Mouse (Mus musculus) cerebellum, postnatal 25 days (tissue): ENCODE measurements at regions not wholly inside any gene's neighbourhood (a gene's known extent, or its start where the extent isn't known, plus 50 kb on each side); places are given as distances from the start of the nearest gene placed in this dataset.

Experiments used
- DNase-seq, 2 experiments: peaks; one replicate each; pipeline ENCODE4 v3.0.0; 2021; ENCODE audit warnings: mixed read lengths in 2 of 2

- DNase-seq: peak in 1 of 2 experiments; percentile 16
Measured at GRCm38 (mm10) chr11:19601216-19601938, 322.8 kb upstream of the Spred2 start.

- DNase-seq: no peak
Measured at GRCm38 (mm10) chr11:19602496-19602895, 321.7 kb upstream of the Spred2 start.

DNA sequence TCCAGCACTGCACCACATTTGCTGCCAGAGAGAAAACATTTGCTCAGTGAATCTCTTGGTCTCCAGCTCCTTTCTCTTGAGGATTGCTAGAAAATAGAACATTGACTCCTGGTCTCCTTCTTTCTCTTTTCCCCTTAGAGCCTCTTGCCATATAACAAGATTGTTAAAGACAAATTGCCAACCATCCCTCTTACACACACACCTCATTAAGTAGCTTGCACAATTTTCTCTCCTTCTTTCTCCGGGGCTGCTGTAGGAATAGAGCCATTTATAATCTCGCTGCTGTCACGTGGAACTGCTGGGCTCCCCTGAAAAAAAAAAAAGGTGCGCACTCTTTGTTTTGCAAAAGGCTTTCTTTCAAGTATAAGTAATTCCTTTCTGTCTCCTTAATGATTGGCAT lies 318.6 kb upstream of the Spred2 start:
- DNase-seq: no peak

- DNase-seq: no peak
Measured at GRCm38 (mm10) chr11:19606943-19607342, 317.2 kb upstream of the Spred2 start.

DNA sequence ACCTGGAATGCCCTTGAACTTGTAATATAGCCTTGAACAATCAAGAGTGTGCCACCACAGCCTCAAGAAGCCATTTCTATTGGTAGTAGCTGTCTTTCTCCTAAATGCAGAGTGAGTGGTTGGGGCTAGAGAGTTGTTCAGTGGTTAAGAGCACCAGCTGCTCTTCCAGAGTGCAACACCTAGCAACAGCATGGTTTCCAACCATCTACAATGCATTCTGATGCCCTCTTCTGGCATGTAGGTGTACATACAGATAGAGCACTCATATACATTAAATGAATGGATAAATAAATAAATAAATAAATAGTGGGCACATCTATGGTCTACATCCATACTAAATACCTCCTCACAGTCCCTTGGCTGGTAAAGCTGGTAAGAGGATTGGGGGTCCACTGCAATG lies 316.2 kb upstream of the Spred2 start:
- no peak for DNase-seq

- no peak for DNase-seq
Measured at GRCm38 (mm10) chr11:19608523-19608922, 315.7 kb upstream of the Spred2 start.

DNA sequence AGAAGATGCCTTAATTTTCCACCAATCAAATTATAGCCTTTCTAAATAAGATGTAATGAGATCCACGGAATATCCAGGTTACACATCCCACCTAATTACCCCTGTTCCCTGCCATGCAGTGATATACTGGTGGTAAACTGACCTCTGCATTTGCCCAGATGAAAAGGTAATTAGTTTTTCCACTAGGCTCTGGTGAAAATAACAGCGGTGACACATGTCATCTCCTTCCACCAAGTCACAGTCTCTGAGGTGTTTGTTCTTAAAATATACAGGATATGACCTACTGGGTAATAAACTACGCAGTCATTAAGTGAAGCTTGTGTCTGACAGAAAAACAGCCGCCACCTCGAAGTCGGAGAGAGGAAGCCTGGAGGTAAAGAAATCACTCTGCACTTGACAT lies 313.6 kb upstream of the Spred2 start:
- DNase-seq: no peak

DNA sequence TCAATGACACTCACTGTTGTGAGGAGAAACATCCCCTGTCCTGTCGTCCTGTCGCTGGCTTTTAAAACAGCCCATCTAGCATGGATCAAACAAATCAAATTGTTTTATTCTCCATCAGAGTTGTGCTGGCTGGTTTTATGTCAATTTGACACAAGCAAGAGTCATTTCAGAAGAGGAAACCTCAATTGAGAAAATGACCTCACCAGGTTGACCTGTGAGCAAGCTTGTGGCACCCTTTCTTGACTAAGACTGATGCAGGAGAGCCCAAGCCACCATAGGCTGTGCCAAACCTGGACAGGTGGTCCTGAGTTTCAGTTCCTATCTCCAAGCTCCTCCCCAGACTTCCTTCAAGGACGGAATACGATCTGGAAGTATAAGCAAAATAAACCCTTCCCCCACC lies 313.0 kb upstream of the Spred2 start:
- no peak for DNase-seq

GRCm38 (mm10) chr11:19616520-19616919 lies 307.7 kb upstream of the Spred2 start:
- DNase-seq: no peak

GRCm38 (mm10) chr11:19619494-19619893 lies 304.7 kb upstream of the Spred2 start:
- DNase-seq: no peak

GRCm38 (mm10) chr11:19631055-19631695 lies 293.0 kb upstream of the Spred2 start:
- DNase-seq: no peak

- no peak for DNase-seq
Measured at GRCm38 (mm10) chr11:19632477-19632876, 291.7 kb upstream of the Spred2 start.

DNA sequence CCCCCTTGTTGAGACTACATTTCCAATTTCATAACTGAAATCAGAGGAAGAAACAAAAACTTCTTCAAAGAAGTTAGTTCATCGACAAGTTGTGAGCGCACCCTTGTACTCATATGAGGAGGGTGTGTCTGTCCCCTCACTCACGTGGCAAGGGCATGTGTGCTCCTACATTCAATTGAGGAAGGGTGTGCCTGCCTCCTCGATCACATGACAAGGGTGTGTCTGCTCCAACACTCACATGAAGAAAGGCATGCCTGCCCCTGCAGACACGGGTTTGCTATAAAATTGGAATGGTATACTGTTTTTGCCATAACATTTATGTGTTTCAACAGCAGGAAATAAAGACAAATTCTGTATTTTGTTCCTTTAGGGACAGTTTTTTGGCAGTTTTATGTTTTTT lies 290.6 kb upstream of the Spred2 start:
- DNase-seq: no peak

DNA sequence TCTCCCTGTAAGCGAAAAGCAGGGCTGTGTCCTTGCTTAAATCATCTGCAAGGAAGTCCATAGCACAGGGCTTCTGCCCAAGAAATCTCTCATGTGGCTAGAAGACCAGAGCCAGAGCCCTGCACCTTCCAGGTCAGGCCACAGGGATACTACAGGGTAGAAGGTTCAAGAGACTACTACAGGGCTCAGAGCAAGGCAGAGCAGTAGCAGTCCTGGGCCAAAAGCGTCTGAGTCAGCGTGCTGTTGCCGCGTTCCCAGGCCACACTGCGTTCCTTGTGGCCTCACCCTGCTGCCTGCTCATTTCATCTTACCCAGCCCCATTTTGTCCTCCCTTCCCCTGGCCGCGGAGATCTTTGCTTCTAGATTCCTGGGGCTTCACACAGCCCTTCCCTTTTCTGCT lies 283.0 kb upstream of the Spred2 start:
- no peak for DNase-seq

- no peak for DNase-seq
Measured at GRCm38 (mm10) chr11:19644116-19644795, 279.9 kb upstream of the Spred2 start.

GRCm38 (mm10) chr11:19645106-19645505 lies 279.1 kb upstream of the Spred2 start:
- no peak for DNase-seq

DNA sequence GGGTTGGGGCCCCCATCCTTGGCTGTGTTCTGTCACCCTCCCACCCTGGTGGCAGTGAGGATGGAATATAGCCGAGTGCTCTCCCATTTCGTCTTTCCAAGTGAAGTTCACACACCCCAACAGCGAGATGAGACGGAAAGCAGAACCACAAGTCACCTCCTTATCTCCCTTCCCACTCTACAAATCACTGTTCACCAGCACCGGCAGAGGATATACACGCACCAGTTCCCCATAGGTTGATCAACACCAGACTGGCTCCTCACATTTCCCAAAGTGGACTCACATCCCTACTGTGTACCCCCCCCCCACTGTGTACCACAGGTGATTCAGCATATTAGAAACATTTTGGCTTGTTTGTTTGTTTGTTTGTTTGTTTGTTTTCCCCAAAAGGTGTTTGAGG lies 272.7 kb upstream of the Spred2 start:
- no peak for DNase-seq

- no peak for DNase-seq
Measured at GRCm38 (mm10) chr11:19651929-19652328, 272.2 kb upstream of the Spred2 start.

- no peak for DNase-seq
Measured at GRCm38 (mm10) chr11:19659511-19659910, 264.7 kb upstream of the Spred2 start.

DNA sequence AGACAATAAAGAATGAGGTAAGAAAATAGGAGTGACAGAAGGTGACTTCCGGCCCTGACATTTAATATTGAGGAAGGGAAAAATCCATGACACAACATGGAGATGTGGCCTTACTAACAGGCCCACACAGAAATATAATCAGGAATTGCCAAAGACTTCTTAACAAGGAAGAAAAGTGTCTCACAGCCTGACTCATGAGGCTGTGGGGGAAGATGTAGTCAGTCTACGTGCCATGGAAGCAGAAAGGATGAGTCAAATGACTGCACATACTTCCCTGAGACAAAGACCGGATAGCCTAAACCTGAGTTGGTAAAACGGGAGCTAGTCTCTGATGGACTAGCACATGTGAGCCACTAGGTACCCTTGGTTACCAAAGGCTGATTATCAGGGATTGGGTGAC lies 257.4 kb upstream of the Spred2 start:
- no peak for DNase-seq

DNA sequence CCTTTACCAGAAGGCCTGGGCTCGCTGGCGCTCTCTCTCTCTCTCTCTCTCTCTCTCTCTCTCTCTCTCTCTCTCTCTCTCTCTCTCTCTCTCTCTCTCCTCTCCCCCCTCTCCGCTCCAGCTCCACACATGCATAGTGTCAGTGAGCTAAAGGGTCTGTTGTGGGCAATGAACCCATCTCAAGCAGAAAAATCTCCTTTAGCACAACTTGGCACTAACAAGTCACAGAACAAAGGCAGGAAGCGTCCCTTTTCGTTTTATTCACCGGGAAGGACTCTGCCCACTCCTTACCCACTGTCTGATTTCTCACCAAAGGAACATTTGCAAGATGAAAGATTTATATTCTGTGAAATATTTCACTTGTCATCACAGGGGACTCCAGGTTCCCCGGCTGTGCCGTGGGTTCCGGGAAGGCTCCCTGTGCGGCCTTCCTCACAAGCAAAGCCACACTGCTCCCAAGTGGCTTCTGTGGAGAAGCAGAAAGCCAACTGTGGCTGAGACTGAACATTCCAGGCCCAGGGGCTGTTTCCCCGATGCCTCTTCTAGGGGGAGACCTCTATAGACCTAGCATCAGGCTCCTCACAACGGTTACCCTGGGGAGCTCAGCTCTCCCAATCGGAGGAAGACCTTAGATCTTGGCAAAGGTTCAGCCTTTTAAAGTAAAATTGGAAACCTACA lies 253.2 kb upstream of the Spred2 start:
- peak; percentile 18 to 51 for DNase-seq

DNA sequence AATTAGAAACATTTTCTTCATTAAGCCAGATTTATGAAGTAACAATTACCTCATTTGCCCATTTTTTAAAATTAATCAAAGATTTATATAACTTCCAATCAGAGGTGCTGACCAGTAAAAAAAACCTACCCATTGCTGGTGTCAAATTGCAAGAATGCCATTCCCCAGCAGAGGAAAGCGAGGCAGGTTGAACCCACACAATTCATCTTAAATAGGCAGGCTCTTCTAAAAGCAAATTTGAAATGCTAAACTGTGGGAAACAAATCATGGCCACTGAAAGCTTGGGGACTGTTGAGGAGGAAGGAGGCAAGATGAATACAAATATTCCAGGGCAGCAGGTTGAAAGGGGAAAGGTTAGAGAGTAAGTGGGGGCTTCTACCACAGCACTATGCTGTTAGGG lies 251.2 kb upstream of the Spred2 start:
- DNase-seq: no peak

DNA sequence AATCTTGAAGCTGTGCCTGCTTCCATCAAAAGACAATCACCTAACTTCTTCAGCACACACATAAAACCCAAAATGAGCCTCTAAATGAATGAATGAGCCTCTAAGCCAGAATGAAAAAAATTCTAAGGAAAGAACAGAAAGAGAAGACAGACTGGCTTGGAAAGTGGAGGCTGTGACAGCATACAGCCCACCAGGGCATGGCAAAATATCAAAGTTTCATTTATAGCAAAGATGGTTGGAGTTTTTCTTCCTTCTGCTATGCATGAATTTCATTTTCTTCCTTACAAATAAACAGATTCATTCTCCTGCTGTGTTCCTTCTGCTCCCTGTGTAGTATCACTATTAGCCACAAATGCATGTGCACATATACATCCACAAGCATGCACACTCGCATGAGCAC lies 247.7 kb upstream of the Spred2 start:
- DNase-seq: no peak

DNA sequence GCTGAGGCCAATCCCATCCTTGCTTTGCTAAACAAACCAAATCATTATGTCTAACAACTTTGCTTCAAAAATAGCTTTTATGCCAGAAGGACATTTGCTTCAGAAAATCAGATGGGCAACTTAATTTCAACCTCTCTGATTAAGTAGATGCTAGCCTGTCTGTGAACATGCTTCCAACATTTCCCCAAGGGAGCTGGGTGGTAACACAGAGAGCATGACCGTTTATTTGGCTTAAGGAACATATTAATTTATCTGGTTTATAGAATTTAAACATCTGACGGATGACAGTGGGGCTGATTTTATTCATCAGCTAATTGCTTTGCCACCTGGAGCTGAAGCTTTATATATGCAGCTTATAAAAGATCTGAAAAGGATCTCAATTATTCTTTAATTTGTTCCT lies 245.1 kb upstream of the Spred2 start:
- DNase-seq: no peak
